Mouse (Mus musculus): ENCODE results near the gene Irx3. TPM values are rescaled to one million over a fixed set of nuclear protein-coding genes. Genes with fewer than 3 reads are reported as not detected.
A peak's percentile ranks its signal among the peaks of the same experiment; 100 is the strongest.

Gene Irx3
- total RNA-seq (2022) = under 1 TPM; 0.23 to 0.71 (median 0.47) TPM

DNA sequence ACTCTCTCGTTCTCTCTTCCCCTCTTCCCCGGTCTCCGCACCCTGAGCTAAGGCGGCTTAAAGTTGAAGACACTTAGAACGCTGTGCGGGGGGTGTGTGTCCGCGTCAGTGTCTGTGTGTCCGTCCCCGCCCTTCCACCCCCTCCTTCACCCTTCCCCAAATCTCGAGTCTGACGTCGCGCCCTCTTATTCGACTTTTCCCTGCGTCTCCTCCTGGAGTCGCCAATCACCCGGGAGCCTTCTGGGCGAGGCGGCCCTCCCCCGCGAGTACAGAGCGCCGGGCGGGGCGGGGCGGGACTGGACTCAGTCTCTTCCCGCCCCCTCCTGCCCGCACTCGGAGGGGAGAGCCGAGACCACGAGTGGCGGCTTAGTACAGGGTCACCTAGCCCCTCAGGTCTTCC is at the start of gene Irx3:
TSS of gene Irx3 (minus strand) at position 229 of the 400 bp plus-strand sequence.
- DNase-seq (ENCODE audit: low spot score in 2 of 2) = no peak

DNA sequence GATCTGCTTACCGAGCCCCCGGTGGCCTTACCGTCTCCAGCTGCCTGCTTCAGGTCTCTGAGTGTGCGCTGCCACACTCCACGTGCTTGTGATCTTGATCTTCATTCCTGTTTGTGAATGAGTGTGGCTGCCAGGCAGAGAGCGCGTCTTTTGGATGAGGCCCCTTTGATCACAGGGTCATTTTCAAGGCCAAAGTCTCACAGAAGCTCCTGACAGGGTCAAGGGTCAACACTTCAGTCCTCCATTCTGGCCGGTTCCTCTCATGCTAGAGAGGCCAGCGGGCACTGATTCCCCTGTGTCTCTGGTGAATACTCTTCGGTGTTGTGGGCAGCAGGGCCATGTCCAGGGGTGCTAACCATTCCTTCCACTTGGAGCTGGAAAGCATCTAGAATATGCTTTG is 49.5 kb upstream of the Irx3 start:
- no peak for DNase-seq (ENCODE audit: low spot score in 2 of 2)

DNA sequence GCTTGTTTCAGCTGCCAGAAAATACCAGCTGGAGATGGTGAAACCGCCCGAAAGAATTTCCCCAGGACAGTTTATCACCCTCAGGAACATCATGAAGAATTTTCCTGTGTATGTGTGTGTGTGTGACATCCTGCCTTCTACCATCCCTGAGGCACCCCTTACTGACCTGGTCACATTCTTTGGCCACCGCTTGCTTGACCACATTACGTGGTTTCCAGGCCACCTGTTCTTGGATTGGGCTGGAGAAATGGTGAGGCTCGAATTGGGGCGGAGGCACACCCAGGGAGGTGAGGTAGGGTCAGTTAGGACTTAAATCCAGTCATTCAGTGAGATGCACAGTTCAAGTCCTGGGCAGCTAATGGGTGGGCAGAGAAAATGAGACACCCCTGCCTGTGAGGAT is 48.1 kb upstream of the Irx3 start:
- no peak for DNase-seq (ENCODE audit: low spot score in 2 of 2)

DNA sequence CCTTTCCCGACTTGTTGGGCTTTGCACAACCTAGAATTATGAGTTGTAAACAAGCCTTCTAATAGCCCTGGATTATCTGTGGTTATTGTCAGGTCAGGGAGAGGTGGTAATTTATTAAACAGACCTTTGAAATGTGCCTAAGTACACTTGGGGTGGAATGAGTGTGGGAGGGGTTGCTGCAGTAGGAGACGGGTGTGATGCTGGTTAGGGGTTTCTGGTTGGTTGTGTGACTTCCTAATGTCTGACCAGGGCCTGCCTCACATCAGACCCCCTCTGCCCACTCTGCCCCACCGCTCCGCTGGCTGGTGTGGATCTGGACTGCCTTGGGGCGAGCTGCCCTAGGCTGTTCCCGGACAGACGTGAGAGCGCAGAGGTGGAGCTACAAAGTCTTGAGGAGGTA is 47.7 kb upstream of the Irx3 start:
- no peak for DNase-seq (ENCODE audit: low spot score in 2 of 2)

DNA sequence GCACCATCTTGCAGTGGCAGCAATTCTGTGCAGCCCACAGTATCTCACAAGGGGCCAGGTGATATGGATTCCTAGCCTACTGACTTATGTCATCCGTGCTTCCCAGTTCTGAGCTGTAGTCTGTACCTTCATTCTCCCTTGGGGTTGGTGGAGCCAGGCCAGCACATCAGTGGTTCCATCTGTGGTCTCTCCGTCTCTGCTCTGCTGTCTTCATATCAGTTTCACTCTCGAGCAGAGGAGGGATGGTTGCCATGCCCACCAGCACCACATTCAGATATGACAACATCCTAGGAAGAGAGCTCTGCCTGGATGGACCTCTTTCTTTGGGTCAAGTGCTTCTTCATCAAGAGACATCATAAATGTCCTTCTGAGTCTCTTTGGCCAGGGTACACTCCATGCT is 43.8 kb upstream of the Irx3 start:
- DNase-seq (ENCODE audit: low spot score in 2 of 2) = peak; percentile 10 to 45

DNA sequence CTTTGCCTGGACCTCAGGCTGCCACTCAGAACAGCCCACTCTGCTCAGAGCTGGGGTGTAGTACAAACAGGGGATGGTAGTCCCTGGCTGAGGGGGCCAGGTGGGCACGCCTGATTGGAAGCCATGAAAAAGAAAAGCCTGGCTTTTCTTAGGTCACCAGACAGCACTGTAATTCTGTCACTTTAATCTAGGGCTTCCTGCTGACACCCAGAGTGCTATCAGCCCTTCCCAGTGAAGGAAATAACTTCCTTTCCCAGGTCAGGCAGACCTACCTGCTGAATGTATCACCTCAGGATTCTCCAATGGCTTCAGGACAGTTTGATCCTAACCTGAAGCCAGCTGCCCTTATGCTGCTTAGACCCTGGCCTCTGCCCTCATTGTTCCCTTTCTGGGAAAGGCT is 35.3 kb upstream of the Irx3 start:
- DNase-seq (ENCODE audit: low spot score in 2 of 2) = no peak

DNA sequence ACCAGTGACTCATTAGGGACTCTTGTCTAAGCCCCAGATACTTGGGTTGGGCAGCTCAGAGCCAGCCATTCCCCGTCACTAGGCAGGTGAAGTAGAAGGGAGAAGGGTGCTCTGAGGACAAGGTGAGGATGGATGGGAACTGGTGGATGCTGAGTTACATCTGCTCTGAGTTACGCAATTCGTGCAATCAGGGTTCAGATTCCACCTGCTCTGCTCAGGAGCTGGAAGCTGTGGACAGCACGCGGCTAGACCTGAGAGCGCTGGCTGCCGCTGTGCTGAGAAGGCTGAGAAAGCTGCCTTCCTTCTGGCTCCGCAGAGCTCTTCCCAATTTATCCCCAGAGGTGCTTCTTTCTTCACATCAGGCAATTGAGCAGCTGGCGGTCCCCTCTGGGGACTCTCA is 34.8 kb upstream of the Irx3 start:
- no peak for DNase-seq (ENCODE audit: low spot score in 2 of 2)

DNA sequence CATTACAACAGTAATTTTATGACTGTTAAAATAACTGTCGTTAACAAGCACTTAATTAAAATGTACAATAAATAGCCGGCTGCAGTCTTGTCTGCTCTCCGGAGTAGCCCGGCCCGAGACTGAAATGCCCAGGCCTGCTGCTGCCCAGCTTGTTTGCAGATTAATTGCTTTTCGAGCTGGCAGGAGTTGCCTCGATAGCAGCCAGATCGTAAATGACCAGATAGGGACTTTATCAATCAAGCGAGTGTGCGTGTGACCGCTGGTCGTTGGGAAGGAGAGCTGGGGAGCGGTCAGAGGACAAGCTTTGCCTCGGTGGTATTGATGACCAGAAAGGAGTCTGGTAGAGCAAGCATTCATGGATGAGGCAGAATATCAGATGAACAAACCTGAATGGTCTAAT is 25.8 kb upstream of the Irx3 start:
- DNase-seq (ENCODE audit: low spot score in 2 of 2) = no peak

DNA sequence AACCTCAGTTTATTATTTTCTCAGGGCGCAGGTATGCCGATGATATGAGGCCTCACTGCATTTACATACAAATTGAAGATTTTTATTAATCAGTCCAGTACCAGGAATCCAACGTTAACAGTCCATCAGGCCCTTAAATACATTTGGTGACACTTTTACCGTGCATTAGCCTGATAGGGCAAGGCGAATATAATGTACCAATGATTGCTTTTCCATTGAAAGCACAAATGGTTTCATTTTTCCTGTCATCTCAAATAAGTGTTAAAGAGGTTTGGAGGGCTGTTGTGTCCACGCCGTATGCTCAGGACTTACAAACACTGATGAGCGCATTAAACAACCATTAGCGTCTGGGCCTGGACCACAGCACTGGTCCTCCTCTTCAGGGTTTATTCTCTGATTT is 25.3 kb upstream of the Irx3 start:
- DNase-seq (ENCODE audit: low spot score in 2 of 2) = no peak

DNA sequence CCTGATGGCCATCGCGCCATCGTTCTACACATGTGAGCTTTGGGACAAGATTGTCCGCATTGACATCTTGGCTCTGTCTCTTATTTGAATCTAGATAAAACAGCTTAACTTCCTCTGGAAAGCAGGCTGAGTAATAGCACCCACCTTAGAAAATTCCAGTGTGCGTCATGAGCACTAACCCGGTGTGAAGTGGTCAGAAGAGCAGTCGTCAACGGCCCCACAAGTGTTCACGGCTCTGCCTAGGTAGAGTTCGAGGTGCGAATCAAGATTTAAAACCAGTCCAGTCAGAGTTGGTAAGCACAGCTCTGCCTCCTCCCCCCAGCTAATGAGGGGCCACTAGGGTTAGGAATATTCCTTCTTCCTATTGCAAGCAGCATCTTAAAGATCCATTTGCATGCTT is 21.5 kb upstream of the Irx3 start:
- no peak for DNase-seq (ENCODE audit: low spot score in 2 of 2)

DNA sequence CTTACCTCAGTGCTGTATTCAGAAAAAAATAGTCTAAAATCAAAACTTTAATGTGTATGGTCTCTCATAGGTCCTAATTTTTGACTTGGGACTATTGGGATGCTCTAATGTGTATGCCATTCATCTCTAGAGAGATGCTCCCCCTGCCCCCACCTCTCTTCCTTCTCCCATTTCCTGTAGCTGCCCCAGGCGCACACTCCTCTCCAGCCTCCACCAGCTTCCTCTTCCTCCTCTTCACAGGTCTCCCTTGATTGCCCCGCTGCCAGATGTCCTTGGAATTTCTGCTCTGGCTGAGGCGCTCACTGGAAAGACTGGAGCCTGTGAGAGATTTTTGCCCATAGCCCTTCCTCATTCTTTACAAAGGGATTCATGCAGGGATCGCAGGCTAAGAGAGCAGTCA is 20.9 kb upstream of the Irx3 start:
- DNase-seq (ENCODE audit: low spot score in 2 of 2) = no peak

DNA sequence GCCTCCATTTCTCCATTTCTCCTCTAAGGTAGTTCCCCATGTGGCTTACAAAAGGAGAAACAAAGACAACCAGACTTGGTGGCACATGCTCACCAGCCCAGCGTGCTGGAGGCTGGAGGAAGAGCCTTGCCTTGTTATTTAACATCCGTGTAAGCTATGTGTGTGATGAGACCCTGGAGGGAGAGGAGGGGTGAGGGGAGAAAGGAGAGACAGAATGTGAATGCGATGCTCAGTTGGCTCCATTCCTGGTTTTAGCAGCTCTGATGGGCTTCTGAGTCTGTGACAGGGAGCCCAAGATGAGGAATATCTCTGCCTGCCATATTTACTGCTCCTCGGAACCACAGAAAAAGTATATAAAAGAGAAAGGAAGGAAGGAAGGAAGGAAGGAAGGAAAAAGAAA is 20.1 kb upstream of the Irx3 start:
- no peak for DNase-seq (ENCODE audit: low spot score in 2 of 2)

DNA sequence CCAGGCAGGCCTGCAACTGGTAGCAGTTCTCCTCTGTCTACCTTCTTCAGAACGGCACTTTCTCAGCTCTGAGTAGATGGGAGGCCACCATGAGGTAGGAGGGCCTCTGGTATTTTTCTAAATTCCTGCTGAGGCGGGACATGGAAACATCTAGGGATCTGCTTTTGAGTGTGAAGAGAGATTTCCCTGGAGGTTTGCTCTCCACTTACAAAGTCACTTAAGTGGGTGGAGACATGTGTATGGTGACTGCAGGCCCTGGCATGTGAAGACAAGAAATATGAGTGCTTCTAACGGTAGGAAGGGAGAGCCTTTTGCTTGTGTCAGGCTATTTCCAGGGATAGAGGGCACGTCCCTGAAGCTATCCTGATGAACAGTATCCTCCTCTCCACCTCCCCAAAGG is 17.9 kb upstream of the Irx3 start:
- no peak for DNase-seq (ENCODE audit: low spot score in 2 of 2)

DNA sequence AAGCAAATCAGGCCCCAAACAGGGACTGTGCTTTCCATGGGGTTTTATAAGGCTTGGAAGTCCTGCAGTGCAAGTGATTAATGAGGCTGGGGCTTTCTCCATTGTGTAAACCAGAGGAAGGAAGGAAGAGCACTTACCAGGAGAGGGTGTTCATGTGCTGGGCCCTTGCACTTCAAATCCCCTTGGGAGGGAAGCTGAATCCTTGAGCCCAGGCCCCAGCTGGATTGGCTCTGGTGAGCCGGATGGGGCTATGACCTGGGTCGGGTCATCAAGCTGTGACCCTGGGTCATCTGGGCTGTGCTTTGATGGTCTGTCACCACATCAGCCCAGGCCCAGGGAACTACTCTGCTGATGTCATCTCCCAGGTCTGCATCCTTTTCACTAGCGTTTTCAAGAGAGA is 16.9 kb upstream of the Irx3 start:
- no peak for DNase-seq (ENCODE audit: low spot score in 2 of 2)

DNA sequence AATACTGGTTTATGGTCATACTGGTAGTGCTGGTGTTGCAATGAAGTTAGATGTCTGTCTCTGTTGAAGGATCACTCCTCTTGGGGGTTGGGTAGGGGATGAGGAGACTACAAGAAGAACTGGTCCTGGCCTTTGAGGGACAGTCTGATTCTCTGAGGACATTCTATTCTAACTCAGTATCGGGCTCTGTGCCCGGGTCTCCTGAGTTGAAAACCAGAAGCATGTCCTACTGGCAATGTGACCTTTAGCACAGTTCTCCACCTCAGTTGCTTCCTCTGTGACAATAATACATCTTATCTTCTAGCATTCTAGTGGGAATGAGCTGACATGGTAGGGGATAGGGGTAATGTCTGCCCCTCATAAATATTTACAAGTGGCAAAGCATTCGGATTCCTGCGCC is 12.2 kb upstream of the Irx3 start:
- no peak for DNase-seq (ENCODE audit: low spot score in 2 of 2)

DNA sequence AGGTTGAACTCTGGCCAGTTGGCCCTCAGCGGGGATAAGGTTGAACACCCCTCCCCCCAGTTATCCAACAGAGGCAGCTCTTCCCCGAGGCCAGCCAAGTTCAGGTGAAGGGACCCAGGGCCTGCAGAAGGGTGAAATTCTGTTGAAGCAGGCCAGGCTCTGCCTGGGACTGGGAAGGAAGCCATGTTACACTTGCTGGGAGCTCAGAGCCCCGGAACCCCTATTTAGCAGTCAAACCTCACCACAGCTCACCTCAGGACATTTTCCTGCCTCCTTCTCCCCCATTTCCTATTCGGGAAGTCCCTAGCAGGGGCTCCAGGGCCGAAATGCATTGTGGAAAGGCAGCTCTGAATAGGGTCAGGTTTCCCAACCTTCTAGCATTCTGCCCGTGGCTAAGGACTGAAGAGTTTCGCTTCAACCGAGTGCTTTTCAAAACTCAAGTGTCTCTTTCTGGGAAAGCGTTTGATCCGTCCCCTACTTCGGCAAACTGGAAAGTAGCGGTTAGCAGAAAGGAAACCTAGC is 4.9 kb upstream of the Irx3 start:
- no peak for DNase-seq (ENCODE audit: low spot score in 2 of 2)

DNA sequence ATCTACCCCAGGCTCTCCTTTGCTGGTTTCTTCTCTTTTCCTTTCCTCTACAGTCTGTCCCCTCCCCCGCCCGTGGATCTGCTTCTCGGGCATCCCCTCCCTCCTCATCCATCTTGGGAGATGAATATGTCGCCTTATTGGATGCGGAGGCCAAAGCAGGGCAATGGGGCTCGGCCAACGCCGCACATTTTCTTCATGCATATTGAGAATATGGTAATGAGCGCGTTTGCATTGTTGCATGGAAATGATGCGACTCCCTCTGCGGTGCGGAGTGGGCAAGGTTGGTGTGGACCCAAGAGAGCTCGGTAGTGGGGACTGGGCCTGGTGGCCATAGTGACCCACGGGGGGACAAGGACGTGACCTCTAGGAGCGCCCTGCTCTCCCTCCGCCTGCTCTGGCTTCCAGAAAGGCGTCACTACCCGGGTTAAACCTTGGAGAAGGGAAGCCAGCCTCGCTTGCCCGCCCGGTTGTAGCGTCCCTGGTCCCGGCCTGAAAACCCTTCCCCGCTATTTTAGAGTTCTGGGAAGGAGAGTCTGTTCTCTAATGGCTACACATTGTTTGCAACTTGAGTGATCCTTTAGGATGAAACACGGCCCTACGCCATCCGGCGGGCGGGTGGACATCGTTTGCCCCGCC is 4.3 kb upstream of the Irx3 start:
- DNase-seq (ENCODE audit: low spot score in 2 of 2) = no peak

DNA sequence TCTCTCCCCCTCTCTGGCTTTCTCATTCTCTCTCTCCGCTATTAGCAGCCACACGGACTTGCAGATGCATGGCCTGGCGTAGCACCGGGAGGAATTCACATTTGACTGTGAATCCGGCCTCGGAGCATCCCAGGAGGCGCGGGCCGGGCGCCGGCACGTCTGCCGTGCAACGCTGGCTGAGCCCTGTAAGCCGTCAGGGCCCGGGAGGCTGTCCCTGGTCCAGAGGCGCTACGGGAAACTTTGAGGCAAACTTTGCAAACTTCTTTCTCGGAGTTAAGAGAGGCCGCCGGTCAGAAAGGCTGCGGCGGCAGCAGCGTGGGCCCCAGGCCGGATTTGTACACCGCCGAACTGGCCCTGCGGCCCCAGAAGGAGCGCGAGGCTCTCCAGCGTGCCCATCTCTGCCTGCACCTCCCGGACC is 3.4 kb upstream of the Irx3 start:
- no peak for DNase-seq (ENCODE audit: low spot score in 2 of 2)

DNA sequence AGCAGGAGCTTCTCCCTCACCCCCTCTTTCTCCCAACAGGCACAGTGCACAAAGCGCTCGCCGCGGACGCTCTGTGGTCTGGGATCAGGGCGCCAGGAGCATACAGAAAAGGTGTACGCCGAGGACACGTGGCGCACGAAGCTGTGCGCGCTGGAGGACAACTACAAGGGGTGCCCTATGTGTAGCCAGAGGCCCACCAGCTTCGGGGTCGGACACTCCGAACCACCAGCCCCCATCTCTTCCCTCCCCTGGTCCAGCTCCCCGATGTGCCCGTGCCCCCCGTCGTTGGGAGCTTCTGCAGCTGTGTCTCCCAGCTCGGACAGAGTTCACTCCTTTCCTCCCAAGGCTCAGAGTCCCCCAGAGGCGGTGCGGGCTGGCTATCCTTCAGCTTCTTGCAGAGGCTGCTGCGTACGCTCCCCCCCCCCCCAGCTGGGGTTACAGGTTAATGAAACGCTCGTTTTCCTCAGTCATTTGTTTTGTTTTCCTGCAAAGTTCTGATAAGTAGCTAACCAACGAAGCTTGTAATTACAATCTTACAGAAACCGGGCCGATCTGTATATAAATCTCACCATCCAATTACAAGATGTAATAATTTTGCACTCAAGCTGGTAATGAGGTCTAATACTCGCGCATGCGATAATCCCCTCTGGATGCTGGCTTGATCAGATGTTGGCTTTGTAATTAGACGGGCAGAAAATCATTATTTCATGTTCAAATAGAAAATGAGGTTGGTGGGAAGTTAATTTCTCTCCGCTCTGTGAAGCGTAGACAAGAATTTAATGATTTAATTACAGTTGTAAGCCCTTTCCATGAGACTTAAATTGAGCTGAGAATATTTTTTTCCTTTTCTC is 2.8 kb upstream of the Irx3 start:
- DNase-seq (ENCODE audit: low spot score in 2 of 2) = no peak

DNA sequence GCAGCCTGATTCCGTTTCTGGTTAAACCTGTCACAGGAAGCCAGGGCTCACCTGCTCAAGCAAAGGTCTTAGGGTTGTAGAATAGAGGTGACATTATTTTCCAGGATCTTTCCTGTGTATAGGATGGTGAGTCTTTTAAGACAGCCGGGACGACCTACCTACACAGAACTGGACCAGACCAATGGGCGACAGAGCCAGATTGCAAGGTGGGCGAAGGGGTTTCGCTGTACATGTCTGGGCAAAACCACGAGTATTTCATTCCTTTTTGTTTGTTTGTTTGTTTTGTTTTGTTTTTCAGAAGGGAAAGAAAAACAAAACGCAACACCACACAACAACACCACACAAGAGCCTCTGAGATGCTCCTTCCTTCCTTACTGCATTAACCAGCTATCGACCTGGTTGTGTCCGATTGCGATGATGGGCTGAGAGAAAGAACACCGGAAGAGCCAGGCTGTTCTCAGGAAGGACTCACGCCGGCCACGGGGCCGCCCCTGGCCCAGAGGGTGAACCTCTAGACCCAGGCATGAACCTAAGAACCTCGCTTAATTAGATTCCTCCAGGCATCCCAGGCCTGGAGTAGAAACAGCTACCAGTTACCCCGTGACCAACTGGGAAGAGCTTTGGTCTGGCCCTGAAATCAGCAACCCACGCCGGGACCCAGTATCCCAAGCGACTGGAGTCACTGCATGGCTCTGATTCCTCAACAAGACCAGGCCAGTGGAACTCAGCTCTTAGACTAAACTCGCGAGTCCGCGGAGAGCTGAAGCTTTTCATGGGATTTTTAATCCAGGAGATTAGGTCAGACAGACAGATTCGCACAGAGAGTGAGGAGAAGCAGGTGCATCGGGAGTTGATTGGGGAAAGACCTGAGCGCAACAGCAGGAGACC is 1.9 kb upstream of the Irx3 start:
- no peak for DNase-seq (ENCODE audit: low spot score in 2 of 2)

DNA sequence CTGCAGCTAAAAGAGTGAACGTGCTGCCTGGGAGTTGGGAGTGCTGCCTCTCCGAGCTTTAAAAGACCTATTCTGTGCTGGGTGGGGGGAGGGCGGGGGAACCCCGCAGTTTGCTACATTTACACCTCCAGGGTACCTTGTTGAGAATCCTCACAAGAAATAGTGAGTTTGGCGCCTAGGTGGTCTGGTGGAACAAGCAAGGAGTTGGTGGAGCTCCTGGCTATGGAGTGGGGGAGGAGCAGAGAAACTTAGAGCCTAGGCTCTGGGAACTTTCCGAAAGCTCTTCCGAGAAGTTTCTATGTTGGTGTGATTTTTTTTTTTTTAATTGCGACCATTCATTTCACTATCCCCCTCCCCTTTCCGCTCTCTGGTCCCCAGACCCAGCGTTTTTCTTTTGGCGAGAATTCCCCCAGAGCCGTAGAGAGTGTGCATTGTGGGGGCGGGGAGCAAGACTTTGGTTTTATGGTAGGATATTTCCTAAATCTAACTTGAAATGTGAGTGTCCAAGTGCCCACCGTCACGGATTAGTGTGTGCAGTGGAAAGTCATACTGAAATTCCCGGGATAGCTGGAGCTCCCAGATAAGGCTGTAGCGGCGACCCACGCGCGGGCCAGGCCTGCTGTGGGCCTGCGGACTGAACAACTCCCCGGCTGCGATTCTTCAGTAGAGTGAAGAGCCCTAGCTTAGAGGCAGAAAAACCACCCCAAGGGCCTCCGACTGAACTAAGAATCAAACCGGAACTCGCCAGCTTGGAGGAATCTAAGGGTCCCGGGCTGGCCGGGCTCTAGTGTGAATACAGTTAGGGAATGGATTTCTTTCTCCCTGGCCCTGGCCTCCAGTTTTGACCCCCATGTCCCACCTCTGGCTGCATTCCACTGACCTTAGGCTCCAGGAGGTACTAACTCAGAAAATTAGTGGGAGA is 795 bp upstream of the Irx3 start:
- no peak for DNase-seq (ENCODE audit: low spot score in 2 of 2)

Data from layer of hippocampus, adult 8-10 months (tissue).